Mouse (Mus musculus) macrophage (primary cell): ENCODE results near the gene L3mbtl4. TPM values are rescaled to one million over a fixed set of nuclear protein-coding genes. Genes with fewer than 3 reads are reported as not detected.

Experiments
- H3K27ac ChIP-seq: fragments of 350-480 bp; formaldehyde crosslinking; 2 replicates; pipeline ENCODE4 v1.9.0; 2021
- H3K36me3 ChIP-seq: fragments of 350-480 bp; formaldehyde crosslinking; 2 replicates; pipeline ENCODE4 v1.9.0; 2021; ENCODE audit errors: inconsistent target
- H3K4me3 ChIP-seq: fragments of 350-480 bp; formaldehyde crosslinking; 2 replicates; pipeline ENCODE4 v1.9.0; 2021; ENCODE audit errors: inconsistent target
- H3K79me2 ChIP-seq: fragments of 350-480 bp; formaldehyde crosslinking; 2 replicates; pipeline ENCODE4 v1.9.0; 2021; ENCODE audit errors: inconsistent target
- WGBS: methylation state at CpG from one replicate; pipeline ENCODE4 v1.1.7; 2026; ENCODE audit warnings: inconsistent platforms; ENCODE audit not compliant: missing documents; 5-methylcytosine and 5-hydroxymethylcytosine counted together
- polyA plus RNA-seq: library from polyadenylated mRNA; stranded (reverse); fragments of 250-400 nt; gene quantifications from 3 replicates; pipeline ENCODE4 v1.2.4, GENCODE M21; 2018; ENCODE audit warnings: inconsistent platforms
- total RNA-seq, 78 experiments: library from RNA; depleted of rRNA; stranded (reverse); fragments of 250-400 nt; gene quantifications; 1 replicate in 9 of 78; 2 replicates in 24 of 78; 3 replicates in 43 of 78; 4 replicates in 2 of 78; pipeline ENCODE4 v1.2.4; 2018; ENCODE audit warnings: inconsistent platforms in 56 of 78

The L3mbtl4 gene
- not detected for total RNA-seq (2018; cell fraction: chromatin; rRNA removed)
- not detected for total RNA-seq (2018; cell fraction: cytosol; rRNA removed)
- not detected for total RNA-seq (2018; cell fraction: nucleus; rRNA removed)
- polyA plus RNA-seq = not detected in 3 replicates

- Histone ChIP-seq H3K4me3 (no peak within 1 kb of the TSS), H3K79me2 (no peaks in the 10 kb centered on the region), H3K27ac (no peak within 1 kb of the TSS), H3K36me3 (no peaks in the 10 kb centered on the region)
- WGBS = 1% methylated on average over 25 of the region's 29 CpGs
Measured at GRCm38 (mm10) chr17:68273527-68273926, at the start of gene L3mbtl4. L3mbtl4 (plus strand) TSS chr17:68273797.

- Histone ChIP-seq H3K27ac (no peak overlapping the region), H3K79me2 (no peaks in the 10 kb centered on the region), H3K4me3 (no peak overlapping the region), H3K36me3 (no peaks in the 10 kb centered on the region)
- 88% methylated on average over 4 of the region's 4 CpGs for WGBS
Measured at GRCm38 (mm10) chr17:68230484-68230883, 43.1 kb upstream of the L3mbtl4 start.

- 83% methylated on average over 4 of the region's 4 CpGs for WGBS
- no peaks in the 10 kb centered on the region for H3K79me2 ChIP-seq
Measured at GRCm38 (mm10) chr17:68235380-68235779, 38.2 kb upstream of the L3mbtl4 start.

GRCm38 (mm10) chr17:68236992-68237391, 36.6 kb upstream of the L3mbtl4 start:
- Histone ChIP-seq H3K27ac (no peak overlapping the region), H3K79me2 (no peaks in the 10 kb centered on the region)
- 95% methylated on average over 12 of the region's 12 CpGs for WGBS

More at GRCm38 (mm10) chr17:68235380-68235779, 38.2 kb upstream of the L3mbtl4 start:
- Histone ChIP-seq H3K4me3 (no peak overlapping the region), H3K27ac (no peak overlapping the region), H3K36me3 (no peaks in the 10 kb centered on the region)

GRCm38 (mm10) chr17:68240171-68240570, 33.4 kb upstream of the L3mbtl4 start:
- Histone ChIP-seq H3K79me2 (no peaks in the 10 kb centered on the region), H3K27ac (no peak overlapping the region), H3K4me3 (no peak overlapping the region), H3K36me3 (no peaks in the 10 kb centered on the region)
- WGBS = 78% methylated on average over 2 of the region's 2 CpGs

More at GRCm38 (mm10) chr17:68236992-68237391, 36.6 kb upstream of the L3mbtl4 start:
- H3K36me3 ChIP-seq = no peaks in the 10 kb centered on the region
- no peak overlapping the region for H3K4me3 ChIP-seq

GRCm38 (mm10) chr17:68264835-68265557, 8.6 kb upstream of the L3mbtl4 start:
- H3K4me3 ChIP-seq = no peak overlapping the region
- H3K36me3 ChIP-seq = no peaks in the 10 kb centered on the region
- H3K79me2 ChIP-seq = no peaks in the 10 kb centered on the region
- WGBS = 80% methylated on average over 7 of the region's 7 CpGs
- no peak overlapping the region for H3K27ac ChIP-seq

GRCm38 (mm10) chr17:68273954-68274353, 357 bp downstream of the L3mbtl4 start:
- 21% methylated on average over 14 of the region's 14 CpGs for WGBS
- no peak overlapping the region for H3K4me3 ChIP-seq
- H3K27ac ChIP-seq = no peak overlapping the region
- H3K36me3 ChIP-seq = no peaks in the 10 kb centered on the region
- H3K79me2 ChIP-seq = no peaks in the 10 kb centered on the region

GRCm38 (mm10) chr17:68275138-68275537, 1.5 kb downstream of the L3mbtl4 start:
- 54% methylated on average over 2 of the region's 2 CpGs for WGBS
- no peaks in the 10 kb centered on the region for H3K79me2 ChIP-seq
- no peak overlapping the region for H3K4me3 ChIP-seq
- H3K36me3 ChIP-seq = no peaks in the 10 kb centered on the region
- no peak overlapping the region for H3K27ac ChIP-seq

- H3K4me3 ChIP-seq = no peak overlapping the region
- no peaks in the 10 kb centered on the region for H3K79me2 ChIP-seq
- no peak overlapping the region for H3K27ac ChIP-seq
- H3K36me3 ChIP-seq = no peaks in the 10 kb centered on the region
- WGBS = 75% methylated on average over 2 of the region's 2 CpGs
Measured at GRCm38 (mm10) chr17:68280915-68281314, 7.3 kb downstream of the L3mbtl4 start.

- Histone ChIP-seq H3K27ac (no peak overlapping the region), H3K4me3 (no peak overlapping the region), H3K36me3 (no peaks in the 10 kb centered on the region), H3K79me2 (no peaks in the 10 kb centered on the region)
- 60% methylated on average over 7 of the region's 8 CpGs for WGBS
Measured at GRCm38 (mm10) chr17:68285119-68285782, 11.7 kb downstream of the L3mbtl4 start.

GRCm38 (mm10) chr17:68288094-68288493, 14.5 kb downstream of the L3mbtl4 start:
- 92% methylated on average over 4 of the region's 4 CpGs for WGBS
- H3K36me3 ChIP-seq = no peaks in the 10 kb centered on the region
- H3K79me2 ChIP-seq = no peaks in the 10 kb centered on the region
- H3K27ac ChIP-seq = no peak overlapping the region
- no peak overlapping the region for H3K4me3 ChIP-seq

- WGBS = 91% methylated on average over 8 of the region's 8 CpGs
- Histone ChIP-seq H3K79me2 (no peaks in the 10 kb centered on the region), H3K27ac (no peak overlapping the region), H3K36me3 (no peaks in the 10 kb centered on the region), H3K4me3 (no peak overlapping the region)
Measured at GRCm38 (mm10) chr17:68288699-68289098, 15.1 kb downstream of the L3mbtl4 start.

GRCm38 (mm10) chr17:68291713-68292364, 18.2 kb downstream of the L3mbtl4 start:
- 81% methylated on average over 8 of the region's 9 CpGs for WGBS
- no peak overlapping the region for H3K27ac ChIP-seq

GRCm38 (mm10) chr17:68308381-68308780, 34.8 kb downstream of the L3mbtl4 start:
- 89% methylated on average over 6 of the region's 6 CpGs for WGBS
- no peak overlapping the region for H3K4me3 ChIP-seq

More at GRCm38 (mm10) chr17:68291713-68292364, 18.2 kb downstream of the L3mbtl4 start:
- Histone ChIP-seq H3K4me3 (no peak overlapping the region), H3K79me2 (no peaks in the 10 kb centered on the region), H3K36me3 (no peaks in the 10 kb centered on the region)

More at GRCm38 (mm10) chr17:68308381-68308780, 34.8 kb downstream of the L3mbtl4 start:
- H3K79me2 ChIP-seq = no peaks in the 10 kb centered on the region
- no peaks in the 10 kb centered on the region for H3K36me3 ChIP-seq
- no peak overlapping the region for H3K27ac ChIP-seq
